Mouse (Mus musculus) bone marrow, adult 2 months (tissue): ENCODE measurements around the gene D430042O09Rik.

Experiments used
- CTCF ChIP-seq: fragments of 200-500 bp; IDR thresholded peaks from 2 replicates; pipeline ENCODE4 v1.5.1; 2011; ENCODE audit warnings: low read length, control low read depth; ENCODE audit not compliant: control insufficient read depth, insufficient read depth
- POLR2A ChIP-seq: fragments of 200-500 bp; IDR thresholded peaks from 2 replicates; pipeline ENCODE4 v1.6.1; 2011; ENCODE audit warnings: low read depth, mild to moderate bottlenecking, control low read depth, low read length, borderline replicate concordance; ENCODE audit not compliant: control insufficient read depth

DNA sequence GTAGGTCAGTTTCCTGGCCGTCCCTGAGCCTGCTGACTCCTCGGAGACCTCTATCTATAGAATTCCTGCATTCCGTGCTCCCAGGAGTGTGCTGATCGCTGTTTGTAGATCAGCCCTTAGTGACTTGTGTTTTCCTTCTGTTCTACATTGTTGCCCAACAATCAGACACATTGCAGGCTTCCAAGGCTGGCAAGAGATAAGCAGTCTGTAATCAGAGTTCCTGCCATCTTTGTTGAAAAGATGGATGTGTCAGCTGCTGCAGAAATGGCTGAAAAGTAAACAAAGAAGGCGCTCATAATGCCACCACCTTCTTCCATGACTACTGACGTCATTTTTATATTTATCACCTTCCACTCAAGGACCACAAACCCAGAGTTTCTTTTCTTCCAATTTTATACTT, 49.1 kb downstream of the D430042O09Rik start:
- TF ChIP-seq POLR2A (no peak), CTCF (no peak)
